Mouse (Mus musculus): ENCODE results near the gene Cnksr3.

Gene Cnksr3

GRCm38 (mm10) chr10:7196668-7197400 is 15.2 kb downstream of the Cnksr3 start:
- DNase-seq (ENCODE audit: low spot score in 2 of 2), result no peak

- DNase-seq (ENCODE audit: low spot score in 2 of 2), result no peak
These were observed 16.1 kb downstream of the Cnksr3 start for GRCm38 (mm10) chr10:7195927-7196326.

- no peak for DNase-seq (ENCODE audit: low spot score in 2 of 2)
These were observed 20.2 kb downstream of the Cnksr3 start for GRCm38 (mm10) chr10:7191721-7192413.

DNA sequence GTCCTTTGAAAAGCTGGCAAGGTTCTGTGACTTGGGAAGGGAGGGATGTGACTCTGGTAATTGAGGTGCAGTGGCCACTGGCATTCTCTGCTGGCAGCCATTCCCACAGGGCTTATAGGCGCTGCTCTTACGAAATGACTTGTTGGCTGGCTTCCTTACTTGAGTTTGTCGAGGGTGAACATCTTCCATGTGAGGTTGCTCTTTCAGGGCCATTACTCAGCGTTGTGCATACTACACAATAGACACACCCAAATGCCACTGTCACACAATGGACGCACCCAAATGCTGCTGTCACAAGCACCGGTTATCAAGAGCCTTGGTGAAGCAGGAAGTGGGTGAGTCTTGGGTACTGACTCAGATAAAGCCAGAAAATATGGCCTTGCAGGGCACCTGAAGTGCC is 22.8 kb downstream of the Cnksr3 start:
- DNase-seq (ENCODE audit: low spot score in 2 of 2), result no peak

- no peak for DNase-seq (ENCODE audit: low spot score in 2 of 2)
These were observed 24.2 kb downstream of the Cnksr3 start for GRCm38 (mm10) chr10:7187881-7188280.

DNA sequence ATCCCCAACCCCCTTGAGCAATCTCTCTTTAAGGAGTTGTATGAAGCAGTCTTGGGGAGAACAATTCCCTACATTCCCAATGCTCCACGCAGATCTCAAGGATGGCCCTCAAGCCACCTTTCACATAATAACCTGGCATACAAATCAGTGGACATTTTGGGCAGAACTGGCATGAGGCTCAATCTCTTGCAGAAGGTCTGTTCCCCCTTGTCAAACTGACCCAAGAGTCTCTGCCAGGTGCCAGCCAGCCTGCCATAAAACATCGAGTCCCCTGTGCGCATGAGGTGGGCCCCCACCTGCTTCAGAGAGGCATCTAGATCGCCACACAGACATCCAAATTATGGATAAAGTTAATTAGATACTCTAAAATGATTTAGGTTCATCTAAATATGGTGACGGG is 25.0 kb downstream of the Cnksr3 start:
- DNase-seq (ENCODE audit: low spot score in 2 of 2), result no peak

- no peak for DNase-seq (ENCODE audit: low spot score in 2 of 2)
These were observed 26.0 kb downstream of the Cnksr3 start for GRCm38 (mm10) chr10:7186018-7186417.

DNA sequence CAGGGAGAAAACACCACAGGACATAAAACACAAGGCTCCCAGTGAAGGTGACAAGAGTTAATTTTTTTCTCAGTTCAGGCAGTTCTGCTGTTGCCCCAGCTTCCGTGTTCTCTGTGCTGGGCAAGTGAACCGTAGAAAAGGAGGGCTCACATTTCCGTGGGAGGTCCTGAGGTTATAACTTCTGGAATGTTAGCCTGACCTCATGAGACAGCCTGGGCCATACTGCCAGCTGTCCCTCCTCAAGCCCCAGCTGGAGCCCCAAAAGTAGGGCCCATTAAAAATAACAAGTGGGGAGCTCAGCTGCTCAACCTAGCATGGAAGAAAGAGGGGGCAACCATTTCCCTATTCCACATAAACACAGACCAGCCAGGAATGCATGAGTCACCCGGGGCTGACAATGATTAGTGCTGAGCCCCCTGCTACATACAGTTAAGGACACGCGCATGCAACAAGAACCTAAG is 28.8 kb downstream of the Cnksr3 start:
- no peak for DNase-seq (ENCODE audit: low spot score in 2 of 2)

GRCm38 (mm10) chr10:7182555-7183170 is 29.4 kb downstream of the Cnksr3 start:
- DNase-seq (ENCODE audit: low spot score in 2 of 2), result no peak

- no peak for DNase-seq (ENCODE audit: low spot score in 2 of 2)
These were observed 31.7 kb downstream of the Cnksr3 start for GRCm38 (mm10) chr10:7180296-7180695.

GRCm38 (mm10) chr10:7178571-7178970 is 33.5 kb downstream of the Cnksr3 start:
- no peak for DNase-seq (ENCODE audit: low spot score in 2 of 2)

- no peak for DNase-seq (ENCODE audit: low spot score in 2 of 2)
These were observed 35.7 kb downstream of the Cnksr3 start for GRCm38 (mm10) chr10:7176205-7176910.

GRCm38 (mm10) chr10:7174480-7174879 is 37.6 kb downstream of the Cnksr3 start:
- DNase-seq (ENCODE audit: low spot score in 2 of 2), result no peak

DNA sequence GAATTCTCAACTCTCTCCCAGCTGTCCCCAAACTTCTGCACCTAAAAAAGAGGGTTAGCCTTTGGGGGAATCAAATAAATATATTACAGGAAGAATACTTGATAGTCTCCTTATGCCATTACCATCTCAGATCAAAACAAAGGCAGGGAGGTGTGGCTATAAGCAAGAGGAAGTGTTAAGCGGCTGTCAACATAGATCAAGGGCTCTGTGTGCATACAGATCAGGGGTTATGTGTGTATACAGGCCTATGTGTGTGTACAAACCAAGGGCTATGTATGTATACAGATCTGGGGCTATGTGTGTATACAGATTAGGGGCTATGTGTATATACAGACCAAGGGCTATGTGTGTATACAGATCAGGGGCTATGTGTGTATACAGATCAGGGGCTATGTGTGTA is 38.9 kb downstream of the Cnksr3 start:
- DNase-seq (ENCODE audit: low spot score in 2 of 2), result no peak

DNA sequence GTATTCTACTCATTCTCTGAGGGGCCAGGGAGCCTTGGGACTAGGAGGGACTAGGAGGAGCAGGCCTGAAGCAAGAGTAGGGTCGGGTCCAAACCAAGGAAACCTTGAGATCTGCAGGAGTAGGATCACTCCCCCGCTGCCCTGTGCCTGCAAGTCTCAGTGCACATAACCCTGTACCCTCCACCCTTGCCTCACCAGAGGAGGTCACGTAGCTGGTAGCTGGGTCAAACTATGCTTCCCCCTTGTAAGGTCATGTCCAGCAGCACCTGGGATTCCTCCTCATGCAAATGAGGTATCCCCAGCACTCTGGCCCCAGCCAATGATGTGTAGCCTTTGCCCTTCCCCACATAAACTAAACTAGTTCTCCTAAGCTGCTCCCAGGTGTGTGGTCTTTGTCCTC is 41.6 kb downstream of the Cnksr3 start:
- no peak for DNase-seq (ENCODE audit: low spot score in 2 of 2)

- DNase-seq (ENCODE audit: low spot score in 2 of 2), result no peak
These were observed 49.0 kb downstream of the Cnksr3 start for GRCm38 (mm10) chr10:7163031-7163430.

DNA sequence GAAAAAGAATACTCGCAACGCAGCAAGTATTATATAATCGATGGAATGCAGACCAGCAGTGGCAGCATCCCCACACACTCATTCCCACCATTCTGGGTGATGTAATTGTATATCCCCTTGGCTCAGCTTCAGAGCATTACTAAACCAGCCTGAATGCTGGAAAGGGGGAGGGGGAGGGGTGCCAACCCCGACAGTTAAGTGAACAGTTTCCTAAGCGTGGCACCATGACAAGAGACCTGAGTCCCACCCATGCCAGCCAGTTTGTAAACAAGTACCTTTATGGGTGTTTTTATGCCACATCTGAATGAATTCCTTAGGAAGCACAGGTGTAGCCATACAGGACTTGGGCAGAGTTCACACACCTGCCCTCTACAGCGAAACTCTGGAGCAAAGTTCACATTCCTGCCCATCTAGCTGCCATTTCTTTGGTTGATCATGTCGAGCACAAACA is 53.0 kb downstream of the Cnksr3 start:
- no peak for DNase-seq (ENCODE audit: low spot score in 2 of 2)

- DNase-seq (ENCODE audit: low spot score in 2 of 2), result peak; percentile 51 to 57
These were observed 53.6 kb downstream of the Cnksr3 start for GRCm38 (mm10) chr10:7158285-7159060.

DNA sequence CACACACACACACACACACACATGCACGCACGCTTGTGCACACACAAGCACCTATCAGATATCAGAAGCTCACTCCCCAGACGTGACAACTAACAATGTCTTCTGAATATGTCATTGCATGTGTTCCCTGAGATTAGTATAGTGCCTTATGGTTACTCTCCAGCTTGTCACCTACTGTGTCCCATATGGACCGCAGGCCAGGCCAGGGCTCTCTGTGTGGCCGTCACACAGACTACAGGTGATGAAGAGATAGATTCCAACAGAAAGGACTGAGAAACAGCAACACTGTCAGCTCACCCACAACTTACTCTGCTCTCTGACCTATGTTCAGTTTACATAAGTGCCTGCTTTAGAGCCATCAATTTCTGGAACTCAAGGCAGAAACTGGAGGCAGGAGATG is 57.2 kb downstream of the Cnksr3 start:
- no peak for DNase-seq (ENCODE audit: low spot score in 2 of 2)

DNA sequence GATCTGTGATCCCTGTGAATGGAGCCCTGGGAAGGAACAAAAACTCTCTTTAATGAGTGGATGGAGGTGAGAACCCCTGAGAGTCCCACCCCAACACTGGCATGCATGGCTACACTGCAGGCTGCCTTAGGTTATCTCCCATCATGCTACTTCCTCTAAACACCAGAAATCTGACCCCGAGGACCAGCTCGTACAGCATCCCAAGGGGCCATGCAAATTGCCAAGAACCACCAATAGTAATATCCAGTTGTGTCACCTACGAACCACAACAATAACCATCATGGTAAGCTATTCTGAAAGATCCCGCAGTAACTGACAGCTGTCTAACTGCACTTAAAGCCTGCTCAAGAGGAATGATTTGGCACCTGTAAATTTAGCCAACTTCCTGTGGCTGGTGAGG is 59.1 kb downstream of the Cnksr3 start:
- no peak for DNase-seq (ENCODE audit: low spot score in 2 of 2)
